ENCODE assay signal across 16 mouse cellular contexts in the genomic region with DNA sequence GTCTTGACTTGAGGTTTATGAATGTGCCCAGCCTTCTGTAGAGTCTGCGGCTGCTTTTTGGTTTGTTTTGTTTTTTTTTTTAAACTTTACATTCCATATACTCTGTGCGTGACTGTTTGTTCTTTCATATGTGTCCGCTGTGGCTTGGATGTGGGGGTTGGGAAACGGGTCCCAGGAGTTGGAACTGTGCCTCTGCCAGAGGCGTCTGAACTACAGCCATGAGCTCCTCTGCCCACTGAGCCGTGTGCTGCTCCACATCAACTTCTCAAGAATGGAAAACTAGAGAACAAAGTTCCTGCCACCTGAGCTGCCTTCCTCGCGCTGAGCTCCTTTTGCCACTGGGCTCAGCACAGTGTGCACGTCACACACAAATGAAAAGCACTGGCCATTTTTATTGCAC.
"Had no signal": no experiment of that assay in that cellular context is flagged by ENCODE, and none has a peak within 500 bp of the region (broad histone marks: within the 10 kb centered on the region; RNA-seq: fewer than 3 reads in every experiment).

No protein-coding gene starts in this region.

- H3K4me3 ChIP-seq: intestine, embryonic 15.5 days; layer of hippocampus, adult 2 months; limb, embryonic 12.5 days; liver, embryonic 13.5 days; megakaryocyte, embryonic 14.5 days; midbrain, embryonic 15.5 days; neural tube, embryonic 13.5 days had no signal

- ATAC-seq: intestine, embryonic 15.5 days; liver, postnatal 0 days; midbrain, embryonic 15.5 days had no signal

- H3K27me3 ChIP-seq: intestine, embryonic 15.5 days; limb, embryonic 12.5 days; liver, embryonic 13.5 days; megakaryocyte, embryonic 14.5 days; midbrain, embryonic 15.5 days; neural tube, embryonic 13.5 days had no signal

- H3K9me3 ChIP-seq: intestine, embryonic 15.5 days; limb, embryonic 12.5 days; liver, embryonic 13.5 days; megakaryocyte, embryonic 14.5 days; midbrain, embryonic 15.5 days; neural tube, embryonic 13.5 days had no signal

- H3K4me2 ChIP-seq: intestine, embryonic 15.5 days; limb, embryonic 12.5 days; liver, embryonic 13.5 days; midbrain, embryonic 11.5 days; midbrain, embryonic 15.5 days; neural tube, embryonic 13.5 days had no signal

- H3K27ac ChIP-seq: intestine, embryonic 15.5 days; layer of hippocampus, adult 2 months; limb, embryonic 12.5 days; liver, embryonic 13.5 days; macrophage; midbrain, embryonic 15.5 days; neural tube, embryonic 13.5 days had no signal

- DNase-seq: liver; liver, embryonic 13.5 days; liver, postnatal 0 days; retina, postnatal 1 day; right cerebral cortex, postnatal 4 days; spleen, adult 18-20 months; thymus, adult 18-20 months; thymus, postnatal 14 days had no signal

- H3K9ac ChIP-seq: intestine, embryonic 15.5 days; limb, embryonic 12.5 days; liver, embryonic 13.5 days; liver, postnatal 0 days; midbrain, embryonic 15.5 days; neural tube, embryonic 13.5 days had no signal

- H3K4me1 ChIP-seq: intestine, embryonic 15.5 days; midbrain, embryonic 15.5 days; neural tube, embryonic 13.5 days had no signal
